Mouse (Mus musculus) spleen, adult 18-20 months (tissue): ENCODE results near the gene Psmd11.

Experiments
- DNase-seq, 2 experiments: peaks; one replicate each; pipeline ENCODE4 v3.0.0; 2022; ENCODE audit warnings: mixed read lengths in 2 of 2

The Psmd11 gene

DNA sequence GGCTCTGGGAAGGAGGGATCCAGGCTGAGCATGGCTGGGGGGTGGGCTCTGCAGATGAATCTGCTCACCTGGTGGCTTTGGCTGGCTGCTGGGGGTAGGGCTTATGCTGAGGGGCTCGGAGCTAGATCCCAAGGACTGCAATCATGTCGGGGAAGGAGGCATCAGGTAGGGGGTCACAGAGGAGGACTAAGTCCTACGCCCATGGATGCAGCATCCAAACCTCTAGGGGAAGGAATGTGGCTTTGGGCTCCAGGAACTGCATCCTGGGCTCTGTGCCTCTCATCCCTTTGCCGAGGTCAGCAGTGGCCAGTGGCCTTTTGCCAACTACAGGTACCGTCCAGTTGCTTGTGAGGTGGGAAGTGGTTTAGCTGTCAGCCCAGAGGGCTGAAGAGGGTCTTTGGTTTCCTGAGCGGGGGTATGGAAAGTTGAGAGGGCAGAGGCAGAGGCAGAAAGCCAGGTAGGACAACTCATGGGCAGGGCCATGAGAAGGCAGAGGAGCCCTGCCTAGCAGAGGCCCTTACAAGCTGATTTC lies 55.2 kb downstream of the Psmd11 start:
- DNase-seq, result no peak

DNA sequence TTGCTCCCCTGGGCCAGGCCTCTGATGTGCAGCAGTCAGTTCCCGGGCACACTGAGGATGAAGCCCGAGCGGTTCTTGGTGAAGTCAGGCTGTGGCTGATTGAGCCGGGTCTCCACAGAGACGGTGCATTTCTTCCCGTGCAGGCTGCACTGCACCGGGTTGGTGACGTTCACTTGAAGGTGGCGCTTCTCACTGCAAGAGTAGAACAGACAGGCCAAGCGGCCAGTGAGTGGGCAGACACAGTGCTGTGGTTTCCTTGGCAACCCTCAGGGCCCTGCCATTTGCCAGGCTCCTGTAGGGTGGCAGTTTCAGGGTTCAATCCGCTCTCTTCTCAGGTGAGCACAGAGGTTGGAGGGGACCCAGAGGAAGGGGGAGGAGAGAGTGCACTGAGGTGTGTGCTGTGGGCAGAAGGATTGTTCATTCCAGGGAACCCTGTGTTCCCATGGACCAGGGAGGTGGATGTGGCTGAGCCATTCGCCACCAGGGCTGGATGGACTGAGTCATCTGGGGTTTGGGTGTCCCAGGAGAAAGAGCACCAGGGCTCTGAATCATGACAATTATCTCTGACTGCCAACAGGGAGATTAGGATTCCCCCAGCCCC lies 55.9 kb downstream of the Psmd11 start:
- DNase-seq, result no peak

GRCm38 (mm10) chr11:80485120-80485551 lies 56.7 kb downstream of the Psmd11 start:
- DNase-seq, result no peak

GRCm38 (mm10) chr11:80485622-80486206 lies 57.3 kb downstream of the Psmd11 start:
- no peak for DNase-seq

- no peak for DNase-seq
Observed at GRCm38 (mm10) chr11:80487904-80488587, 59.6 kb downstream of the Psmd11 start.

GRCm38 (mm10) chr11:80489172-80489881 lies 60.9 kb downstream of the Psmd11 start:
- DNase-seq, result no peak

- no peak for DNase-seq
Observed at GRCm38 (mm10) chr11:80489882-80490196, 61.4 kb downstream of the Psmd11 start.

GRCm38 (mm10) chr11:80490831-80491230 lies 62.4 kb downstream of the Psmd11 start:
- DNase-seq, result no peak

DNA sequence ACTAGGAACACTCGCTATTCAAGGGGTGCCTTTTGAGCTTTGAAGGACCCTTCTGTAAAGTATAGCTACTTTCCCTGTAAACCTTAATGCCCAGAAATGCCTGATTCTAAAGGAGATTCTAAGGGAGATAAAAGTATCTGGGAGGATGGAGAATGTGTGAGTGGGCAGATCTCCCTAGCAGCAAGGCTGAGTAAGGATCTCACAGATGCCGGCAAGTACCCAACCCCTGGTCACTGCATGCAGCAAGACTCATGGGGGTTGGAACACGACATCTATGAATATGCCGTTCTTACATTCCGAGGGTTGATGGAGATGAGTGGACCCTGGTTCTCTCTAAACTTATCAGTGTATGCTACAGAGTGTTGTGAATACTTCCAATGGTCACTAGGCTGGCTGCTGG lies 64.8 kb downstream of the Psmd11 start:
- no peak for DNase-seq

DNA sequence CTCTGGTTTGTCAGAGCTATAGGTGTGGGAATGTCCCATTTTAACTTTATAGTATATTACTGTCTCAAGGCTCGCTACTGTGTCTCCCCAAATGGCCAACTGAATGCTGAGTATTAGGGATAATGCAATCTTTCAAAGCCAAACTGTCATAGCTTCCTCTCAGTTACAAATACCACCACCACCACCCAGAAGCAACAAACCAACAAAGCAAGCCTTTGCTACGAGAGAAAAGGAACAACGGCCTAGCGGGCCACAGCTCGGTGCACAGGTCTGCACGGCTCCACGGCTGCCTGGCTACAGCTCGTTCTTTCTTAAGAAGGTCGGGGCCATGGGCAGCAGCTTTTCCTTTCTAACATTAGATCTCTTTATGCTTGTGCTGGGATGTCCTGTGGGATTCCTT lies 66.4 kb downstream of the Psmd11 start:
- DNase-seq, result no peak

- no peak for DNase-seq
Observed at GRCm38 (mm10) chr11:80495972-80496371, 67.6 kb downstream of the Psmd11 start.

GRCm38 (mm10) chr11:80496640-80497039 lies 68.2 kb downstream of the Psmd11 start:
- no peak for DNase-seq

GRCm38 (mm10) chr11:80497225-80497919 lies 69.0 kb downstream of the Psmd11 start:
- DNase-seq, result no peak

GRCm38 (mm10) chr11:80498328-80499070 lies 70.1 kb downstream of the Psmd11 start:
- DNase-seq, result no peak

DNA sequence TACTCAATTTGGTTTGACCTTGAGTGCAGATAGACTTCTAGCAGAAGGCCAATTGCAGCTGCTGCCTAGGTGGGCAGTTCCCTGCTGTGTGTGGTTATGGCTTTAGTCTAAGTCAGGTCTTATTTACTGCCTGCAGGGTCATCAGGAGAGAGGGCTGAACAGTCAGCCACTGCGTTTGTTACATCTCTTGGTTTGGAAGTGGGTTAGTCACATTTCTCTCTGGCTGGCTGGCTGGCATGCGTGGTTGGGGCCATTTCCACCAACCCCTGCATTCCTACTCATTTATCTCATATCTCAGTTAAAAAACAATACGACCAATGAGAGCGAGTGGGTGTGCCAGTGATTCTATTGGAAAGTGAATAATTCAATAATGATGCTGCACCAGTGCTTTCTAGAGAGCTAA lies 71.1 kb downstream of the Psmd11 start:
- no peak for DNase-seq

GRCm38 (mm10) chr11:80503281-80503680 lies 74.9 kb downstream of the Psmd11 start:
- no peak for DNase-seq

DNA sequence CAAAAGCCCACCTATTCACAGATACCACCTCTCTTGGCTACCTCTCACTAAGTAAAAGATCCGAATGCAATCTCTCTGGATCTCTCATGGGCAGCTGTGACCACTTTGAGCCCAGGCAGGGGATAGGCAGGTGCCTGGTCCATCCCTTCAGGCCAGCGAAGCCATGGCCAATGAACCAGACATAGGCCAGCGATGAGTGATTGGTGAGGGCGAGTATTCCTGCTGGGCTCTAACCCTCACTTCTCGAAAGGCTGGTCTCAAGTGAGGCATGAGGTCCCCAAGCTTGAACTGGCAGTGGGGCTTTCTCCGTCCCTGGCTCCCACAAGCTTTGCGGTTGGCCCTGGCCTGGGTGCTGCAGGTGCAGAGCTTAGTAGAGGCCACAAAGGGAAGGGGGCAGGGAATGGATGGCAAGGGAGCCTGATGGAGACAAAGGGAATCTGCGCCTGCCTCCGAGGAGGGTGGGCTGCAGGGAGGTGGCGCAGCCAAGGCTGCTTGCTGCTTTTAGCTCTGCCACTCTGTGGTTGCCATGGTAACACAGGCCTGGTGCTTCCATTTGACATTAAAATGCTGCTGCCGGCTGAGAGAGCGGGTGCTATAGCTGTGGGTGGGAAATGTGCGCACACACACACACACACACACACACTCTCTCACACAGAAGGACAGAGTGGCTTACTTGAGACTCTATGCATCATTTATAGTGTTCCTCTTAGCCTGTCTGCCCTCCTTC lies 75.5 kb downstream of the Psmd11 start:
- DNase-seq, result no peak

GRCm38 (mm10) chr11:80504519-80505385 lies 76.3 kb downstream of the Psmd11 start:
- DNase-seq, result no peak

DNA sequence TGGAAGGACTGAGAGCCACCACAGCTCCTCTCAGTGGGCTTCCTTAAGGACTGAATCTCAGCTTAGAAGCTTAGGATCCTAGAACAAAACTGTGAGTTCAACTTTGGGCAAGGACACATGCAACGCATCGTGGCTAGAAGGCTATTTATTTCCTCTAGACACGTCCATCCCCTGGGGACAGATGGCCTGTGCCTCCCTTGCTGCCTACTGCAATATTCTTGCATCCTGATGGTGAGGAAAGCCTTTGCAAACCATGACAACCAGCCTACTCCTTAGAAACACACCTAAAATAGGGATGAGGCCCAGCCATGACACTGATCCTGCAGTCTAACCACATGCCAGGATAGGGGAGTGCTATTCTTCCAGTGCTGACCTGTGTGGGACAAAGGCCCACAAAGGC lies 77.2 kb downstream of the Psmd11 start:
- DNase-seq, result no peak

DNA sequence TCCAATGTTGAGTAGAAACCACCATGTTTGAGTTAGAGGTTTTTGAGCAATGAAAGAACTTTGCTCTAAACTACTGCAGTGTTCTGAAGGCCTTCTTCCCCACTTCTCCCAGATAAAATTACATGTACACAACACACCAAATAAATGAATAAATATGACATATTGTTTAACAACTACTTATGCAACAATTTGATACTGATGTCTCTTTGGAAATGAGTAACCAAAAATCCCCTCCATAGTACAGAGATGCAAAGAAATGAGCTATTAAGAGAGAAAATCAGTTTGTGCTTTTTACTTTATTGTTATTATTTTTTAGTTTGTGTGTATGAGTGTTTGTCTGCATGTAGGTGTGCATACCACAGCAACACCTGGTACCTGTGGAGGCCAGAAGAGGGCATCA lies 78.1 kb downstream of the Psmd11 start:
- no peak for DNase-seq

GRCm38 (mm10) chr11:80507791-80508190 lies 79.4 kb downstream of the Psmd11 start:
- no peak for DNase-seq
